Comparison of ENCODE assay signal across 32 mouse cellular contexts in genomic region chr12:21375376-21376157, GRCm38 (mm10). TPM values are rescaled to one million over a fixed set of nuclear protein-coding genes. Genes with fewer than 3 reads are reported as not detected.
DNase-seq lines count a peak whose midpoint lies in the region; ATAC-seq and TF ChIP-seq lines count a peak whose summit lies in the region.
"Had no signal": no experiment of that assay in that cellular context is flagged by ENCODE, and none has a peak within 500 bp of the region (broad histone marks: within the 10 kb centered on the region; RNA-seq: fewer than 3 reads in every experiment).

No protein-coding gene starts in this region.

- no peak for ATAC-seq in midbrain, embryonic 11.5 days (ENCODE audit: low FRiP score)
- ATAC-seq in midbrain, embryonic 13.5 days = no peak
- ATAC-seq in liver, embryonic 15.5 days (ENCODE audit: insufficient read depth) = no peak
- ATAC-seq: forebrain, embryonic 14.5 days; inflammation-experienced regulatory T-cells, adult 6 months had no signal

- TF ChIP-seq CTCF in cerebellum, adult 2 months (IDR thresholded peaks at IDR 0.05; ENCODE audit: borderline replicate concordance, insufficient read depth, low read depth, low read length) = no peak

- no peaks in the 10 kb centered on the region for H3K9me3 ChIP-seq in midbrain, embryonic 11.5 days (ENCODE audit: control insufficient read depth, low read length)
- H3K9me3 ChIP-seq in midbrain, embryonic 13.5 days = no peaks in the 10 kb centered on the region
- no peaks in the 10 kb centered on the region for H3K9me3 ChIP-seq in liver, embryonic 15.5 days (replicated peaks)
- H3K9me3 ChIP-seq: heart, embryonic 13.5 days; hindbrain, embryonic 10.5 days; hindbrain, embryonic 15.5 days; kidney, embryonic 15.5 days; limb, embryonic 12.5 days; midbrain, embryonic 10.5 days; neural tube, embryonic 15.5 days had no signal

- H3K36me3 ChIP-seq in midbrain, embryonic 11.5 days (ENCODE audit: control insufficient read depth, insufficient read depth, low read length) = no peaks in the 10 kb centered on the region
- H3K36me3 ChIP-seq in midbrain, embryonic 13.5 days = no peaks in the 10 kb centered on the region
- H3K36me3 ChIP-seq in liver, embryonic 15.5 days (replicated peaks) = no peaks in the 10 kb centered on the region
- H3K36me3 ChIP-seq: heart, embryonic 13.5 days; hindbrain, embryonic 10.5 days; hindbrain, embryonic 15.5 days; kidney, embryonic 15.5 days; limb, embryonic 12.5 days; midbrain, embryonic 10.5 days; neural tube, embryonic 15.5 days had no signal

- no peak overlapping the region for H3K4me3 ChIP-seq in cerebellum, adult 2 months (replicated peaks; ENCODE audit: insufficient read depth, low read depth, low read length)
- H3K4me3 ChIP-seq in midbrain, embryonic 11.5 days (ENCODE audit: low read depth, low read length) = no peak overlapping the region
- no peak overlapping the region for H3K4me3 ChIP-seq in midbrain, embryonic 13.5 days (replicated peaks)
- H3K4me3 ChIP-seq in liver, embryonic 15.5 days (replicated peaks) = no peak overlapping the region
- H3K4me3 ChIP-seq: gastrocnemius, adult 2 months; heart, adult 2 months; heart, embryonic 13.5 days; hindbrain, embryonic 10.5 days; hindbrain, embryonic 15.5 days; kidney, embryonic 15.5 days; left cerebral cortex, adult 2 months; limb, embryonic 12.5 days; midbrain, embryonic 10.5 days had no signal

- H3K4me2 ChIP-seq in midbrain, embryonic 11.5 days = no peak overlapping the region
- no peak overlapping the region for H3K4me2 ChIP-seq in midbrain, embryonic 13.5 days (replicated peaks)
- no peak overlapping the region for H3K4me2 ChIP-seq in liver, embryonic 15.5 days
- H3K4me2 ChIP-seq: hindbrain, embryonic 15.5 days; kidney, embryonic 15.5 days; limb, embryonic 12.5 days had no signal

- peak; percentile 13 for DNase-seq in cerebellum, adult 11-12 months
- DNase-seq in cerebellum, adult 2 months = no peak
- DNase-seq in midbrain, embryonic 11.5 days (ENCODE audit: low spot score, missing footprints) = peak; percentile 78
- DNase-seq in layer of hippocampus, postnatal 10 days (ENCODE audit: low spot score in 2 of 2) = no peak
- DNase-seq in kidney, adult 9 months = no peak
- DNase-seq: adrenal gland, adult 8-10 months; cerebellum, adult 11 months; cerebellum, postnatal 25 days; gastrocnemius, adult 2 months; gastrocnemius, postnatal 36 days; heart, adult 2 months; heart, postnatal 10 days; kidney, adult 11 months; kidney, postnatal 25 days; lung, adult 18-20 months; lung, postnatal 10 days; retina, postnatal 1 day; right cerebral cortex, postnatal 14 days; thymus, postnatal 4 days had no signal

- no peaks in the 10 kb centered on the region for H3K27me3 ChIP-seq in cerebellum, adult 2 months (ENCODE audit: control insufficient read depth, insufficient read depth, low read length)
- no peaks in the 10 kb centered on the region for H3K27me3 ChIP-seq in midbrain, embryonic 11.5 days (ENCODE audit: control insufficient read depth, insufficient read depth, low read length)
- H3K27me3 ChIP-seq in midbrain, embryonic 13.5 days = no peaks in the 10 kb centered on the region
- H3K27me3 ChIP-seq in liver, embryonic 15.5 days = no peaks in the 10 kb centered on the region
- H3K27me3 ChIP-seq: heart, embryonic 13.5 days; hindbrain, embryonic 15.5 days; kidney, embryonic 15.5 days; limb, embryonic 12.5 days; neural tube, embryonic 15.5 days had no signal

- TF ChIP-seq POLR2A in cerebellum, adult 2 months (IDR thresholded peaks at IDR 0.05; ENCODE audit: borderline replicate concordance, insufficient read depth, low read length) = no peak

- H3K9ac ChIP-seq in midbrain, embryonic 11.5 days (ENCODE audit: low read length) = no peak overlapping the region
- H3K9ac ChIP-seq in midbrain, embryonic 13.5 days (replicated peaks) = no peak overlapping the region
- no peak overlapping the region for H3K9ac ChIP-seq in liver, embryonic 15.5 days
- H3K9ac ChIP-seq: heart, embryonic 13.5 days; hindbrain, embryonic 15.5 days; kidney, embryonic 15.5 days; limb, embryonic 12.5 days; neural tube, embryonic 15.5 days had no signal

- H3K4me1 ChIP-seq in cerebellum, adult 2 months (ENCODE audit: control insufficient read depth, insufficient read depth, low read length) = no peaks in the 10 kb centered on the region; the same call in 1 of the 2 replicates
- H3K4me1 ChIP-seq in midbrain, embryonic 11.5 days (ENCODE audit: control insufficient read depth, insufficient read depth, low read length) = peaks cover 5% of the 10 kb centered on the region; the same call in 1 of the 2 replicates
- H3K4me1 ChIP-seq in midbrain, embryonic 13.5 days (replicated peaks) = peaks cover 10% of the 10 kb centered on the region
- H3K4me1 ChIP-seq in liver, embryonic 15.5 days (replicated peaks) = peaks cover 65% of the 10 kb centered on the region
- H3K4me1 ChIP-seq: limb, embryonic 12.5 days had no signal

- H3K27ac ChIP-seq in cerebellum, adult 2 months (ENCODE audit: insufficient read depth, low read length) = no peak overlapping the region
- no peak overlapping the region for H3K27ac ChIP-seq in midbrain, embryonic 11.5 days (ENCODE audit: low read depth, low read length)
- no peak overlapping the region for H3K27ac ChIP-seq in midbrain, embryonic 13.5 days
- peak overlapping the region; percentile 98 for H3K27ac ChIP-seq in liver, embryonic 15.5 days (replicated peaks)
- H3K27ac ChIP-seq: heart, adult 2 months; heart, embryonic 13.5 days; hindbrain, embryonic 10.5 days; hindbrain, embryonic 15.5 days; kidney, embryonic 15.5 days; left cerebral cortex, adult 2 months; limb, embryonic 12.5 days; macrophage; midbrain, embryonic 10.5 days; neural tube, embryonic 15.5 days had no signal

- 59% methylated on average over 3 of the region's 3 CpGs for WGBS in cerebellum, adult 2 months
- 60% methylated on average over 3 of the region's 3 CpGs for WGBS in midbrain, embryonic 11.5 days
- 60% methylated on average over 3 of the region's 3 CpGs for WGBS in midbrain, embryonic 13.5 days
- 31% methylated on average over 3 of the region's 3 CpGs for WGBS in liver, embryonic 15.5 days (ENCODE audit: insufficient replicate concordance)

RNA-seq across cellular contexts. Expression of gene Adam17, which starts 2.1 kb away (rescaled TPM):
- 19.0 and 19.4 TPM in 2 replicates for polyA plus RNA-seq in cerebellum, adult 2 months (2012; rRNA removed)
- 38.8 and 39.9 TPM in 2 replicates for polyA plus RNA-seq in midbrain, embryonic 11.5 days (2014; fragmentation: Nextera tagmentation; extraction: Ambion mirVana)
- 21.0 and 23.0 TPM in 2 replicates for polyA plus RNA-seq in midbrain, embryonic 13.5 days (2015; fragmentation: Nextera tagmentation; extraction: Ambion mirVana)
- polyA plus RNA-seq in liver, embryonic 15.5 days (2015; fragmentation: Nextera tagmentation; extraction: Ambion mirVana) = 14.3 TPM in 2 replicates
- total RNA-seq in layer of hippocampus, postnatal 10 days (2021) = 10 to 100 TPM; 21.5 to 26.4 TPM

RNA-seq across cellular contexts. Expression of gene Ywhaq, which starts 41.9 kb away (rescaled TPM):
- polyA plus RNA-seq in cerebellum, adult 2 months (2012; rRNA removed) = 426 and 436 TPM in 2 replicates
- 1,296 and 1,418 TPM in 2 replicates for polyA plus RNA-seq in midbrain, embryonic 11.5 days (2014; fragmentation: Nextera tagmentation; extraction: Ambion mirVana)
- 1,158 and 1,235 TPM in 2 replicates for polyA plus RNA-seq in midbrain, embryonic 13.5 days (2015; fragmentation: Nextera tagmentation; extraction: Ambion mirVana)
- 171 and 184 TPM in 2 replicates for polyA plus RNA-seq in liver, embryonic 15.5 days (2015; fragmentation: Nextera tagmentation; extraction: Ambion mirVana)
- total RNA-seq in layer of hippocampus, postnatal 10 days (2021) = 100 to 1,000 TPM; 644 to 671 TPM

RNA-seq across cellular contexts. Expression of gene Iah1, which starts 59.4 kb away (rescaled TPM):
- polyA plus RNA-seq in cerebellum, adult 2 months (2012; rRNA removed) = 36.8 and 37.2 TPM in 2 replicates
- polyA plus RNA-seq in midbrain, embryonic 11.5 days (2014; fragmentation: Nextera tagmentation; extraction: Ambion mirVana) = 49.5 and 50.8 TPM in 2 replicates
- 44.7 and 45.1 TPM in 2 replicates for polyA plus RNA-seq in midbrain, embryonic 13.5 days (2015; fragmentation: Nextera tagmentation; extraction: Ambion mirVana)
- polyA plus RNA-seq in liver, embryonic 15.5 days (2015; fragmentation: Nextera tagmentation; extraction: Ambion mirVana) = 39.6 and 41.8 TPM in 2 replicates
- 10 to 100 TPM; 17.8 to 20.6 TPM for total RNA-seq in layer of hippocampus, postnatal 10 days (2021)

Comparison
In these comparisons a context has a peak if more than half of its experiments do, and no peak if none do; other contexts are left out.
1. DNase-seq: peak in cerebellum, adult 11-12 months (single experiment) and midbrain, embryonic 11.5 days (single experiment); none in cerebellum, adult 2 months (0 of 2), layer of hippocampus, postnatal 10 days (0 of 2) and kidney, adult 9 months (single experiment).